Mouse (Mus musculus): ENCODE results near the gene Scg3.

- TF ChIP-seq CTCF (conservative IDR thresholded peaks at IDR 0.05; ENCODE audit: insufficient read depth, insufficient read length, low read depth, low read length) (no peak), POLR2A (IDR thresholded peaks at IDR 0.05; ENCODE audit: low read depth, low read length) (no peak)
Measured at GRCm38 (mm10) chr9:75626308-75626604, 57.6 kb downstream of the Scg3 start.
